Mouse (Mus musculus) stomach, postnatal 0 days (tissue): Measurements from ENCODE around the gene Mast4. TPM values are rescaled to one million over a fixed set of nuclear protein-coding genes. Genes with fewer than 3 reads are reported as not detected.

Experiments
- ATAC-seq: fragments of 200-750 bp; cut with Nextera tagmentation; 2 replicates; pipeline ENCODE4 v1.8.0; 2017; ENCODE audit not compliant: low FRiP score, low TSS enrichment
- DNase-seq: peaks from one replicate; pipeline ENCODE4 v3.0.0-alpha.2; 2016; ENCODE audit warnings: low spot score
- H3K27ac ChIP-seq: fragments of 300-500 bp; sonication (generic); replicated peaks from 2 replicates; pipeline ENCODE4 v1.5.1; 2014; ENCODE audit warnings: mild to moderate bottlenecking, control low read depth
- H3K27me3 ChIP-seq: fragments of 300-500 bp; sonication (generic); 2 replicates; pipeline ENCODE4 v1.6.1; 2014; ENCODE audit warnings: low read length; ENCODE audit not compliant: control insufficient read depth, insufficient read depth
- H3K36me3 ChIP-seq: fragments of 300-500 bp; sonication (generic); 2 replicates; pipeline ENCODE4 v1.6.1; 2014; ENCODE audit warnings: low read length, mixed read lengths; ENCODE audit not compliant: control insufficient read depth, insufficient read depth
- H3K4me1 ChIP-seq: fragments of 300-500 bp; sonication (generic); replicated peaks from 2 replicates; pipeline ENCODE4 v1.6.1; 2014; ENCODE audit warnings: antibody characterized with exemption; ENCODE audit not compliant: control insufficient read depth, insufficient read depth
- H3K4me2 ChIP-seq: fragments of 300-500 bp; sonication (generic); replicated peaks from 2 replicates; pipeline ENCODE4 v1.6.1; 2014; ENCODE audit warnings: low read depth, mild to moderate bottlenecking, control low read depth, moderate library complexity
- H3K4me3 ChIP-seq: fragments of 300-500 bp; sonication (generic); 2 replicates; pipeline ENCODE4 v1.5.1; 2014; ENCODE audit warnings: low read depth, low read length, control low read depth
- H3K9ac ChIP-seq: fragments of 300-500 bp; sonication (generic); 2 replicates; pipeline ENCODE4 v1.6.1; 2014; ENCODE audit warnings: mild to moderate bottlenecking, low read length, control low read depth, mixed read lengths
- H3K9me3 ChIP-seq: fragments of 300-500 bp; sonication (generic); 2 replicates; pipeline ENCODE4 v1.6.1; 2016; ENCODE audit warnings: low read length; ENCODE audit not compliant: control insufficient read depth
- CTCF ChIP-seq: IDR thresholded peaks from 2 replicates; pipeline ENCODE4 v1.5.1; 2016; ENCODE audit warnings: antibody characterized with exemption, low read depth, mild to moderate bottlenecking, moderate library complexity
- EP300 ChIP-seq: optimal IDR thresholded peaks from 2 replicates; pipeline ENCODE3; 2016; ENCODE audit warnings: antibody characterized with exemption
- WGBS: fragments of 180-500 bp; shearing (Covaris S2); extraction: QIAGEN DNeasy Blood & Tissue Kit; methylation state at CpG from one replicate; pipeline ENCODE4 v1.1.7; 2014; 5-methylcytosine and 5-hydroxymethylcytosine counted together
- polyA plus RNA-seq: library from polyadenylated mRNA; unstranded; fragments of >200 nt; fragmentation: Nextera tagmentation; extraction: Ambion mirVana; gene quantifications from 2 replicates; pipeline ENCODE4 v1.2.1, GENCODE M21; 2015

Mast4 gene
- polyA plus RNA-seq, 1 experiment from 2014 or later: 18.2 TPM

DNA sequence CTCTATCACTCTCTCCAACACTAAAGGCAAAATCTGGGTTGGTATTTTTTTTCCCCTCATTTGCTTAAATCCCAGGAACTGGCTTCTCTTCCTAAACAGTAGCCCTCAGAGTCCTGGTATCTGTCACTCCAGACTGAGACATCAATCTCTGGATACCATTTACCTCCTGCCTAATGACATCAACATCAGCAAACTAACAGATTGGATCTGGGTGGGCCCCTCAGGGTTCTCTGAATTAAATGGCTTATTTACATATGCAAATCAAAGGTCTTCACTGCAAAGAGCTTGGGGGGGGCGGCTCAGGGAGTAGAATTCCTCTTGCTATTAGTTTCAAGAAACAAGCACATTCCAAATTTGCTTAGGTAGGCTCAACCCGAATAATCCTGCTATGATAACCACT, 272.6 kb downstream of the Mast4 start:
- Histone ChIP-seq H3K4me3 (no peak overlapping the region), H3K27me3 (no peaks in the 10 kb centered on the region), H3K9me3 (no peaks in the 10 kb centered on the region), H3K9ac (no peak overlapping the region), H3K4me2 (no peak overlapping the region), H3K4me1 (no peaks in the 10 kb centered on the region), H3K27ac (no peak overlapping the region), H3K36me3 (no peaks in the 10 kb centered on the region)
- no peak for DNase-seq
- no peak for ATAC-seq
- WGBS: 75% methylated on average over 2 of the region's 2 CpGs
- TF ChIP-seq CTCF (no peak), EP300 (no peak)

DNA sequence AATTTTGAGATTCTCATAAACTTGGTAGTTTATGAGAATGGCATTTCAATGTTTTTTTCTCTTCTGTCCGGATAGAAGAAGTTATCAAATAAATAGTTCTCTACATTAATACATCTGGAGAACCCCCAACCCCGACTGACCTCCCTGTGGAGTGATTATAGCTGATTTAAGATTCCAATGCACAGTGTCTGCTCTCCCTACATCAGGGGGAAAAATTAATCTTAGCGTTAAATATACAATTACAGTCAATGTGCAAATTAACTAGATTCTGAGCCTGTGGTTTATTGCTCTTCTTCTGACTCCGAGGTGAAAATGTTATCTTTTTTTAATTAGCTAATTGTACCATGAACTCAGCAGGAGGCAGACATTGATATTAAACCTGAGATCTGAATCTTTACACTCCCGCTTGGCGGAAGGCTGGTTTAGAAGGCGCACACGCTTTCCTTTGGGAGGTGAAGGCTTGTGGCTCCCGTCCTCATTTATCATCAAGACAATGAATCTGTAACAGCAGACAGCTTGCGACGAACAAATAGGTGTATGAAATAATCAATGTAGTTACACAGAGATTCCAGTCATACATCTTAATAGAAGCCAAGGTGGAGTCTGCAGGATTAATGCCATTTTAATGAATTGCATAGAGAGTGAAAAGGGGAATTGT, 274.2 kb downstream of the Mast4 start:
- TF ChIP-seq CTCF: no peak
- TF ChIP-seq EP300: no peak
- no peak overlapping the region for H3K9ac ChIP-seq
- H3K4me1 ChIP-seq: no peaks in the 10 kb centered on the region
- no peak overlapping the region for H3K4me3 ChIP-seq
- DNase-seq (no peak), ATAC-seq (no peak)
- WGBS: 54% methylated on average over 11 of the region's 11 CpGs
- no peak overlapping the region for H3K4me2 ChIP-seq
- H3K9me3 ChIP-seq: no peaks in the 10 kb centered on the region
- H3K27ac ChIP-seq: no peak overlapping the region
- no peaks in the 10 kb centered on the region for H3K27me3 ChIP-seq
- no peaks in the 10 kb centered on the region for H3K36me3 ChIP-seq

DNA sequence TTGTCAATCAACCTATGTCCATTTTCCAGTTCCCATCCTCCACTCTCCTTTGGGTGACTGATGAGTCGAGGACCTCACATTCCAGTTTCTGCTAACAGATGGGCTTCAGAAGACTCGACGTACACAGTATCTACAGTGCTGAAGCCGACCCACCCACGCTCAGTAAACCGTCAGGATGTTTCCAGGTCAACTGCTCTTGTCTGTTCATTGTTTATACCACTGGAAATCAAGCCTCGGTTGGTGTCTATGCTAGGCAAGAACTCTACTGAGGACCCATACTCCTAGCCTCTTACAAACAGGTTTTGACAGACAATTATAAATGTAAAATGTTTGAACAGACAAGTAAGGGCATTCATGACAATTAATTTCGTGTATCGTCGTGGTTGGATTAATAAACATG, 277.8 kb downstream of the Mast4 start:
- WGBS: 61% methylated on average over 10 of the region's 10 CpGs
- no peak overlapping the region for H3K27ac ChIP-seq
- H3K4me1 ChIP-seq: no peaks in the 10 kb centered on the region
- no peak overlapping the region for H3K4me2 ChIP-seq
- ATAC-seq: no peak
- TF ChIP-seq CTCF (no peak), EP300 (no peak)
- no peaks in the 10 kb centered on the region for H3K9me3 ChIP-seq
- no peaks in the 10 kb centered on the region for H3K36me3 ChIP-seq
- H3K4me3 ChIP-seq: no peak overlapping the region
- DNase-seq: no peak
- H3K27me3 ChIP-seq: no peaks in the 10 kb centered on the region
- no peak overlapping the region for H3K9ac ChIP-seq

DNA sequence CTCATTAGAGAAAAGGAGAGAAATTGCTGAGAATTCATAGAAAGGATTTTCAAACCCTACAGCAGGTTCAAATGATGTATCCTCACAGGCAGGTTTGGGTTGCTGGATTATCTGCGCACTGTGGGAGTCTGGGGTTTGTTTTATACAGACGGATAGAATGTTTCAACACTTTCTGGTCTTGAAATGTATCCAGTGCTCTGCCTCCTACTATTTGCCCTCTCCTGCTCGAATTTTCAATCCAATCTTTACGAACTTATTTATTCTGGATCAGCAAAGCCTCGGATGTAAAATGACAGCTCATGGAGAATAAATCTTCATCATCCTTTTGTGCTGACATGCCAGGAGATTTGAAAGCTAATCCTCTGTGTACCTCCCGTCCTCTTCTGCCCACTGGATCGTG, 281.6 kb downstream of the Mast4 start:
- no peak overlapping the region for H3K9ac ChIP-seq
- H3K27me3 ChIP-seq: no peaks in the 10 kb centered on the region
- H3K27ac ChIP-seq: no peak overlapping the region
- DNase-seq: no peak
- H3K4me2 ChIP-seq: no peak overlapping the region
- H3K36me3 ChIP-seq: no peaks in the 10 kb centered on the region
- H3K4me3 ChIP-seq: no peak overlapping the region
- H3K4me1 ChIP-seq: no peaks in the 10 kb centered on the region
- no peaks in the 10 kb centered on the region for H3K9me3 ChIP-seq
- ATAC-seq: no peak
- no peak for TF ChIP-seq CTCF
- 50% methylated on average over 7 of the region's 7 CpGs for WGBS

DNA sequence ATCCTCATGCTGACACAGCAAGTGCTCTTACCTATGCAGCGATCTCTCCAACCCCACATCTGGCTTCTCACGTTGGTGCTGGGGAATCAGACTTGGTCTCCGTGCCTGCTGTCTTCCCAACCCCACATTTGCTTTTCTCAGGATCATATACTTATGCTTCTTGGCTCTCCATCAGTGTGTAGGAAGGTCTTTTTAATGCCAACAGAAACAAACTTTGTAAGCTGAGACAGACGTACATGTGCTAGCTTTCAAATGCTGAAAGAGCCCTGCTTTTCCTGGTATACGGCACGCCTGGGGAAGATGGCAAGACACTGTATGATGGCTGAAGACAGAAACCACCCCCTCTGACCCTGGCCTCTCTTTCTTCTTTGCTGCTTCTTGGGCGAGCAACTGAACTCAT, 285.3 kb downstream of the Mast4 start:
- DNase-seq: no peak
- 79% methylated on average over 7 of the region's 7 CpGs for WGBS

DNA sequence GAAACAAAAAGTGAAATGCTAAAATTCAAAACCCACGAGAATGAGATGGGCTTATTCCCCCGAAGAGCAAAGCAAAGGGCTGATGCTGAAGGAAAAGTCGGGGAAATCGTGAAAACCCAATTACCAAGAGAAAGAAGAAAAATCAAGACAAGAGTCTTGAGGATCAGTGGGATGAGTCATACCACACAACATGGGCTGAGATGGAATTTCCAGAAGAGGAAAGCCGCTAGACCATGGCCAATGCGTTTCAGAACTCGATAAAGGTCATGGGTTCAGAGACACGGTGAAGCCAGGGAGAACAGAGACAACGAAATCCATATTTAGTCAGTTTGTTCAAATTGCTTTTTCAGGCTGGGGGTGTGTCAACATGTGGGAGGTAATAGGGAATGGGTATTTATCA, 290.6 kb downstream of the Mast4 start:
- WGBS: 93% methylated on average over 9 of the region's 9 CpGs

More for the DNA sequence above, 285.3 kb downstream of the Mast4 start:
- ATAC-seq: no peak
- Histone ChIP-seq H3K9ac (no peak overlapping the region), H3K27ac (no peak overlapping the region), H3K9me3 (no peaks in the 10 kb centered on the region), H3K27me3 (no peaks in the 10 kb centered on the region), H3K4me2 (no peak overlapping the region), H3K4me1 (no peaks in the 10 kb centered on the region), H3K36me3 (no peaks in the 10 kb centered on the region), H3K4me3 (no peak overlapping the region)
- no peak for TF ChIP-seq CTCF
- no peak for TF ChIP-seq EP300

More for the DNA sequence above, 290.6 kb downstream of the Mast4 start:
- TF ChIP-seq CTCF (no peak), EP300 (no peak)
- H3K36me3 ChIP-seq: no peaks in the 10 kb centered on the region
- no peak overlapping the region for H3K4me3 ChIP-seq
- no peaks in the 10 kb centered on the region for H3K27me3 ChIP-seq
- ATAC-seq: no peak
- no peaks in the 10 kb centered on the region for H3K9me3 ChIP-seq
- no peak overlapping the region for H3K4me2 ChIP-seq
- H3K9ac ChIP-seq: no peak overlapping the region
- no peak for DNase-seq
- no peaks in the 10 kb centered on the region for H3K4me1 ChIP-seq
- no peak overlapping the region for H3K27ac ChIP-seq
